Mouse (Mus musculus) small intestine, adult 2 months (tissue): ENCODE results near the gene Vwa5b2.

Experiments used
- CTCF ChIP-seq: fragments of 200-500 bp; IDR thresholded peaks from 2 replicates; pipeline ENCODE4 v1.5.1; 2012; ENCODE audit warnings: low read depth, mild to moderate bottlenecking, control low read depth, inconsistent platforms, low read length, moderate library complexity, mixed read lengths; ENCODE audit not compliant: insufficient replicate concordance, insufficient read length; ENCODE audit errors: extremely low read depth
- POLR2A ChIP-seq: fragments of 200-500 bp; IDR thresholded peaks from 2 replicates; pipeline ENCODE4 v1.6.1; 2012; ENCODE audit warnings: low read depth, mild to moderate bottlenecking, control low read depth, inconsistent platforms, low read length, moderate library complexity

DNA sequence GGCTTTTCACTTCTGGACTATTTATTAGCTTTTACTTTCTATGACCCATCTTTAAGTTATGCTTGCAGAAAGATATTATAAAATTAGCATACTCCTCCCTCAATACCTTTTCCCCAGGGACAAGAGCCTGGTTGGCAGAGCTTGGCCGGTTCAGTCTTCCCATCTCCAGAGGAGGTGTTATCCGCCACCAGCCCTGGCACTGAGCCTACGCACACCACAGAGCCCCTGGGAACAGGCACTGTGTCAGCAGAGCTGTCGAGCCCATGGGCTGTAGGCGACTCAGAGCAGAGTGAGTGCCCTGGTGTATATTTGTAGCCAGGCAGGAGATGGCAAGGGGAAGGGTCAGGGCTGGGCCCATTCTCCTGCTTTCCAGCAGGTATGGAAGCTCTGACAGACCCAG lies 11.2 kb downstream of the Vwa5b2 start:
- no peak for TF ChIP-seq POLR2A
- TF ChIP-seq CTCF: no peak
